Mouse (Mus musculus) neural tube, embryonic 14.5 days (tissue): ENCODE measurements at regions not wholly inside any gene's neighbourhood (a gene's known extent, or its start where the extent isn't known, plus 50 kb on each side); places are given as distances from the start of the nearest gene placed in this dataset.

Experiments used
- ATAC-seq: fragments of 200-750 bp; cut with Nextera tagmentation; 2 replicates; pipeline ENCODE4 v1.8.0; 2017; ENCODE audit warnings: low read depth, mild to moderate bottlenecking, moderate TSS enrichment, moderate library complexity
- H3K27ac ChIP-seq: fragments of 300-500 bp; sonication (generic); 2 replicates; pipeline ENCODE4 v1.5.1; 2014; ENCODE audit warnings: low read depth, mild to moderate bottlenecking, control low read depth, low read length, moderate library complexity, mixed read lengths
- H3K27me3 ChIP-seq: fragments of 300-500 bp; sonication (generic); 2 replicates; pipeline ENCODE4 v1.6.1; 2014; ENCODE audit warnings: low read length; ENCODE audit not compliant: control insufficient read depth, insufficient read depth
- H3K36me3 ChIP-seq: fragments of 300-500 bp; sonication (generic); 2 replicates; pipeline ENCODE4 v1.6.1; 2014; ENCODE audit warnings: low read length, mixed read lengths; ENCODE audit not compliant: control insufficient read depth, insufficient read depth
- H3K4me1 ChIP-seq: fragments of 300-500 bp; sonication (generic); 2 replicates; pipeline ENCODE4 v1.6.1; 2014; ENCODE audit warnings: low read length; ENCODE audit not compliant: control insufficient read depth, insufficient read depth
- H3K4me2 ChIP-seq: fragments of 300-500 bp; sonication (generic); 2 replicates; pipeline ENCODE4 v1.6.1; 2014; ENCODE audit warnings: mild to moderate bottlenecking, low read depth, low read length, control low read depth
- H3K4me3 ChIP-seq: fragments of 300-500 bp; sonication (generic); 2 replicates; pipeline ENCODE4 v1.5.1; 2014; ENCODE audit warnings: low read depth, low read length, control low read depth, mixed read lengths
- H3K9ac ChIP-seq: fragments of 300-500 bp; sonication (generic); replicated peaks from 2 replicates; pipeline ENCODE4 v1.6.1; 2014; ENCODE audit warnings: low read depth, mild to moderate bottlenecking, control low read depth, low read length, mixed read lengths
- H3K9me3 ChIP-seq: fragments of 300-500 bp; sonication (generic); 2 replicates; pipeline ENCODE4 v1.6.1; 2016; ENCODE audit warnings: low read length; ENCODE audit not compliant: control insufficient read depth
- WGBS: fragments of 180-500 bp; shearing (Covaris S2); extraction: QIAGEN DNeasy Blood & Tissue Kit; methylation state at CpG from one replicate; pipeline ENCODE4 v1.1.7; 2014; 5-methylcytosine and 5-hydroxymethylcytosine counted together

DNA sequence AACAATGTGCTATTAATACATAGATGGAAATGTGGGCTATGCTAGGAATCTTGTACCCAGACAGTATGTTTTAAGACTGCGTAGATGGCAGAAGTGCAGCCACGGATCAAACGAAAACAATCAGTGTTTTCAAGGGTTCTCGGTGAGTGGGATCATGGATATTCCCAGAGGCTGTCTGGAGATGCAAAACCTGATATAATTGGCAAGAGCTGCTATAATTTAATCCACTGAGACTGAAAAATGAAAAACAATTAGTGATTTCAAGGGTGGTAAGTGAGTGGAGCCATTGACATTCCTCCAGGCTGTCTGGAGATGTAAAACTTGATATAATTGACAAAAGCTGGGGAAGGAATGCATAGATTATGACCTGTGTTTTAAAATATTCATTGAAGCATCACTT is 545.5 kb upstream of the Api5 start:
- ATAC-seq: no peak
- H3K27me3 ChIP-seq: no peaks in the 10 kb centered on the region

DNA sequence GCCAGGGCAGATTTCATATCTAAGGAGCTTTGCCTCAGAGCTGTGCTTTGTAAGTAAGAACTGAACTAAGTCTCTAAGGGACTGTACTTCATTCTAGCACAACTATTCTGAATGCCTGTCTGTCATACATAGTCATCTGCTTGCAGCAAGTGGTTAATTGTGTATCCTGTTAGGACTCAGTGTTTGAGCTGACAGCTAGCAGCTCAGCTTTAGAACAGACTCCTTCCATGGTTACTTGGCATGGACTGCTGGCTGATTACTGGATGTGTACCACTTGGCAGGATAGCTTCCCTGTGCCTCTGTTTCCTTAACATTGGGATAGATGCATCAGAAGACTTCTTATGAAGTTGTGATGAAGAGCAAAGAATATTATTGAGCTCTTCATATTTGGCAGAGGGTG is 525.6 kb upstream of the Api5 start:
- Histone ChIP-seq H3K4me2 (no peak overlapping the region), H3K4me3 (no peak overlapping the region), H3K36me3 (no peaks in the 10 kb centered on the region), H3K9ac (no peak overlapping the region), H3K4me1 (no peaks in the 10 kb centered on the region), H3K27ac (no peak overlapping the region), H3K27me3 (no peaks in the 10 kb centered on the region), H3K9me3 (no peaks in the 10 kb centered on the region)
- no peak for ATAC-seq

More for the DNA sequence above, 545.5 kb upstream of the Api5 start:
- no peaks in the 10 kb centered on the region for H3K4me1 ChIP-seq
- no peaks in the 10 kb centered on the region for H3K9me3 ChIP-seq
- no peak overlapping the region for H3K27ac ChIP-seq
- H3K4me3 ChIP-seq: no peak overlapping the region
- 73% methylated on average over 4 of the region's 4 CpGs for WGBS
- no peak overlapping the region for H3K9ac ChIP-seq
- H3K36me3 ChIP-seq: no peaks in the 10 kb centered on the region
- no peak overlapping the region for H3K4me2 ChIP-seq

DNA sequence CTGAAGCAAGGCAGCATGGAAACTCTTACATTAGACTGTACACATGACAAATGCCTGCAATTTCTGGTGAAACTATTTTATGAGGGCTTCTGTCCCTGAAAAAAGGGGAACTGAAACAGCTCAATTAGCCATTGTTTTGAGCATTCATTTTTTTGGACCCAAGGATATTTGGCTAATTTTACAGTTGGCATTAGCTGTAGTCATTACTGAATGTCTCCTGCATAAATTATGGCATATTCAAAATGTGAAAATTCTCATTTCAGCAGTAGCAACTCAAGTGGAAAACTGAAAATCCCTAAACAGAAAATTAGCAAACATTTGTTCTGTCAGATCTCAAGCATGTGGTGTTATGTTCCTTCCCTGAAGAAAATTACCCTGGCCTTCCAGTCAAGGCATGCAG is 507.7 kb upstream of the Api5 start:
- Histone ChIP-seq H3K4me2 (no peak overlapping the region), H3K9me3 (no peaks in the 10 kb centered on the region), H3K27me3 (no peaks in the 10 kb centered on the region), H3K27ac (no peak overlapping the region), H3K4me1 (no peaks in the 10 kb centered on the region), H3K9ac (no peak overlapping the region), H3K4me3 (no peak overlapping the region), H3K36me3 (no peaks in the 10 kb centered on the region)
- ATAC-seq: no peak

DNA sequence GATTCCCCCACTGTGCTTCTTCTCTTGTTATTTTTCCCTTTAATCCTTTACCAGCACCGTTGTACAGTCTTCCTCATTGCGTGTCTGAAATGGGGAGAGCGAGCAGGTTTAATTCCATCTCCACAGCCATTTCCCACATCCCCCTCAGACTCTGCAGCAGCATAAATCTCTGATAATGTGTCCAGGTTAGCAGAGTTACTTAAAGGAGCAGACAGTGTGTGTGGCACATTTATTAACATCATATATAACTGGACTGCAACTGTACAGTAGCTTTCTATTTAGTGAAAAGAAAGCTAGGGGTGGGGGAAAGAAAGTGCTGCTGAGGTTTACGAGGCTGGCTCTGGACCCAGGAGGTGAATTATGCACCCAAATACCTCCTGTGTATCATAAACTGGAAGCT is 494.2 kb upstream of the Api5 start:
- ATAC-seq: peak; percentile 68
- no peak overlapping the region for H3K9ac ChIP-seq
- no peaks in the 10 kb centered on the region for H3K27me3 ChIP-seq
- H3K9me3 ChIP-seq: no peaks in the 10 kb centered on the region
- H3K4me1 ChIP-seq: no peaks in the 10 kb centered on the region
- H3K27ac ChIP-seq: no peak overlapping the region
- H3K4me2 ChIP-seq: no peak overlapping the region
- H3K36me3 ChIP-seq: no peaks in the 10 kb centered on the region
- H3K4me3 ChIP-seq: no peak overlapping the region
- 54% methylated on average over 4 of the region's 4 CpGs for WGBS

DNA sequence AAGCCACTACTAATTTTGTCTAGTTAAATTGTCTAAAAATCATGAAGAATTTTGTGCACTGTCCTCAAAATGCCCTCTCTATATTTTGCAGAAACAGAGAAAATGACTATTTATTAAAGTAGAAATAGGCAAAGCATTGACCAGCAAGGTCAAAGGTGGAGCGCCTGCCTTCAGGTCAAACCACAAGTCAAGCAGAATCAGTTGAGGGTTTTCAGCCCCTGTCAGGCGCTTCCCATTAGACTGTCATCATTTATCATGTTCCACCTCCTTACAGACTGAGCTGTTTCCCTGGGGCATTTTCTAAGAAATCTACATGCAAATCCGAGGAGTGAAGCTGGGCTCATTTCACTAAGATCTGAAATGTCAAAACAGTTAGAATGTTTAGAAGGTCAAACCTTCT is 481.4 kb upstream of the Api5 start:
- no peaks in the 10 kb centered on the region for H3K27me3 ChIP-seq
- H3K4me1 ChIP-seq: no peaks in the 10 kb centered on the region
- ATAC-seq: no peak
- no peaks in the 10 kb centered on the region for H3K36me3 ChIP-seq
- WGBS: 54% methylated on average over 3 of the region's 3 CpGs
- H3K4me2 ChIP-seq: no peak overlapping the region
- no peaks in the 10 kb centered on the region for H3K9me3 ChIP-seq
- H3K27ac ChIP-seq: no peak overlapping the region
- no peak overlapping the region for H3K4me3 ChIP-seq
- no peak overlapping the region for H3K9ac ChIP-seq

DNA sequence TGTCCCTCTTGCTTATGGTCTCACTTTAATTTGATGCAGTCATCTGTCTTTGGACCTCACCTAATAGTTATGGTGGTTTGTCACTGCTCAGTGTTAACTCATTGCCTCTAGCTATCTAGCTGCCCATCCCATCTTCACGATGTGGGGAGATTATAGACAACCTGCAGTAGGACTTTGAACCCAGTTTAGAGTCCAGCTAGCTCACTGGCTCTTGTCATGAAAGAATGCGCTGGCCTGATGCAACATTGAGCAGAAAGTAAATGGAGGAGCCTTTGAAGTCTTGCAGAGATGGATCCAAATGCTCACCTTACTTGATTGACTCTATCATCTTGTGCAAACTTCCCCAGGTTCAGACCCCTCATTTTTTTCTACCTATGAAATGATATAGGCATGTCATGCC is 480.1 kb upstream of the Api5 start:
- WGBS: 99% methylated on average over 2 of the region's 2 CpGs
- ATAC-seq: no peak

DNA sequence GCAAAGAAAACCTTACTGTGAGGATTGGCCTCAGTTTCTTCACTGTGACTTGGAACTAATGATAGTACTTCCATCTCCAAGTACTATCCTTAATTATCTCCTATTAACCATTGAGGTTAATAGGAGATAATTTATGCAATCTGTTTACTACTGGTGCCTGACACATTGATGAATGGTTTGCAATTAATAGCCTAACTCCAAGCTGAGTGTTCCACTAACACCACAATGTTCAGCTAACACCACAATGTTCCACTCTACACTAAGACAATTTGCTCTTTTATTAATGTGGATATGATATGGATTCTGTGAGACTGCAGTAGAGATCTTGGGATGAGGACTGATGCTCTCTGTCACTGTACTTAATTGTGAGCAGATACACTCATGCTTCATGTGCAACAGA is 463.6 kb upstream of the Api5 start:
- ATAC-seq: no peak

More for the DNA sequence above, 480.1 kb upstream of the Api5 start:
- no peak overlapping the region for H3K4me2 ChIP-seq
- H3K36me3 ChIP-seq: no peaks in the 10 kb centered on the region
- H3K27ac ChIP-seq: no peak overlapping the region
- H3K9me3 ChIP-seq: no peaks in the 10 kb centered on the region
- H3K9ac ChIP-seq: no peak overlapping the region
- H3K27me3 ChIP-seq: no peaks in the 10 kb centered on the region
- no peak overlapping the region for H3K4me3 ChIP-seq
- H3K4me1 ChIP-seq: no peaks in the 10 kb centered on the region

More for the DNA sequence above, 463.6 kb upstream of the Api5 start:
- Histone ChIP-seq H3K4me1 (no peaks in the 10 kb centered on the region), H3K27me3 (no peaks in the 10 kb centered on the region), H3K9ac (no peak overlapping the region), H3K27ac (no peak overlapping the region), H3K4me2 (no peak overlapping the region), H3K9me3 (no peaks in the 10 kb centered on the region), H3K4me3 (no peak overlapping the region), H3K36me3 (no peaks in the 10 kb centered on the region)
